Mouse (Mus musculus) testis, adult 2 months (tissue): ENCODE results near the gene Ltf. TPM values are rescaled to one million over a fixed set of nuclear protein-coding genes. Genes with fewer than 3 reads are reported as not detected.

Experiments
- H3K27ac ChIP-seq: fragments of 200-500 bp; 2 replicates; pipeline ENCODE4 v1.5.1; 2012; ENCODE audit warnings: low read depth, low read length; ENCODE audit not compliant: control insufficient read depth, insufficient read depth
- H3K27me3 ChIP-seq: fragments of 200-500 bp; 2 replicates; pipeline ENCODE4 v1.6.1; 2012; ENCODE audit warnings: mild to moderate bottlenecking, low read length, moderate library complexity; ENCODE audit not compliant: control insufficient read depth, insufficient read depth
- H3K36me3 ChIP-seq: fragments of 200-500 bp; 2 replicates; pipeline ENCODE4 v1.6.1; 2012; ENCODE audit warnings: mild to moderate bottlenecking, low read length; ENCODE audit not compliant: control insufficient read depth, insufficient read depth
- H3K4me1 ChIP-seq: fragments of 200-500 bp; 2 replicates; pipeline ENCODE4 v1.6.1; 2012; ENCODE audit warnings: low read length; ENCODE audit not compliant: control insufficient read depth, insufficient read depth
- H3K4me3 ChIP-seq: fragments of 200-500 bp; 2 replicates; pipeline ENCODE4 v1.5.1; 2012; ENCODE audit warnings: low read depth, mild to moderate bottlenecking, low read length, moderate library complexity, mixed read lengths; ENCODE audit not compliant: control insufficient read depth
- CTCF ChIP-seq: fragments of 200-500 bp; IDR thresholded peaks from 2 replicates; pipeline ENCODE4 v1.5.1; 2012; ENCODE audit warnings: low read depth, mild to moderate bottlenecking, inconsistent platforms, low read length, moderate library complexity; ENCODE audit not compliant: control insufficient read depth, insufficient read depth, insufficient replicate concordance
- POLR2A ChIP-seq: fragments of 200-500 bp; IDR thresholded peaks from 2 replicates; pipeline ENCODE4 v1.6.1; 2012; ENCODE audit warnings: low read depth, mild to moderate bottlenecking, inconsistent platforms, low read length, moderate library complexity; ENCODE audit not compliant: control insufficient read depth
- polyA plus RNA-seq: library from polyadenylated mRNA; depleted of rRNA; stranded (reverse); fragments of >200 nt; gene quantifications from 2 replicates; pipeline ENCODE4 v1.2.3, GENCODE M21; 2012

Gene Ltf
- polyA plus RNA-seq, 1 experiment = not detected

DNA sequence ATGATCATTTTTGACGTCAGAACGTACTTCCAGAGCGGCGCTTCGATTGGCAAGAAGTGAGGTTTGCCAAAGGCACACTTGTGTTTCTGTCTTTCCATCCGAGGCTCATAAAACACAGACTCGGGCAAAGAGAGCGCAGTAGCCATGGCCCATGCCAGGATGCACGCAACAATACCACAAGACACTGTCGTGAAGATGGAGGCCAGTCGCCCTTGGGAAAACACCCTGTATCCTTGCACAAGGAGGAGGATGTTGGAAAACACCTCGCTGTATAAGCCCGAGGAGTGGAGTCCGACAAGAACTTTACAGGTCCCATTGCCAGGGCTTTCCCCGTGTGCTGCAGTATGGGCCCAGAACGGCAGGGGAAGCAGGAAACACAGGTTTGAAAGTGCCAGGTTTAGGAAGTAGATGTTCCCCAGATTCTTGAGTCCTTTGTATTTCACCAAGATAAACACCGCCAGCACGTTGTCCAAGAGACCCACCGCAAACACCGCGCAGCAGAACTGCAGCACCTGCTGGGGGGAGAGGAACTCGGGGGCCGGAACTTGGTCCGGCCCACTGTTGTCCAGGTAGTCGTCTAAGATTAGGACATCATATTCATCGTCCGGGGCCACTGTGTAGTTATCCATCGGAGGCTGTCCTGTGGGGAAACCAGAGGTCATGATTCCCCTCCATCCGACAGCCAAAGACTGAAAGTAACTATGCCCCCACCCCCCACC, 36.9 kb downstream of the Ltf start:
- H3K27ac ChIP-seq = no peak overlapping the region
- H3K36me3 ChIP-seq = no peaks in the 10 kb centered on the region
- TF ChIP-seq CTCF (no peak), POLR2A (no peak)
- H3K27me3 ChIP-seq = no peaks in the 10 kb centered on the region; the same call in 1 of the 2 replicates
- peak overlapping the region; percentile 60 for H3K4me3 ChIP-seq
- peaks cover 21% of the 10 kb centered on the region for H3K4me1 ChIP-seq

DNA sequence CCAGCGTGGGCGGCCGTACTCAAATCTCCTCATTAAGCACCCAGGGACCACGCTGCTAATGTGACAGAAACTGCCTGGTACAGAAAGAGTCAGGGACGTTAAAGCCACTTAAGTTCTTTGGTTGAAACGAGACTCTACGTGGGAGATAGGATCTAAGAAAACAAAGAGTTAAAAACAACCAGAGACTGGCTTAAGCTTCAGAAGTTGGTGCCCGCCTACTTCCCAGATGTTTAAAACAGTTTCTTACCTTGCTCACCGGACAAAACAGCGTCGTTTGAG, 37.4 kb downstream of the Ltf start:
- H3K27ac ChIP-seq = 0 out of 2 replicates have a peak overlapping the region, but pooled peaks have one; percentile 26
- peak overlapping the region; percentile 60 for H3K4me3 ChIP-seq
- peaks cover 21% of the 10 kb centered on the region for H3K4me1 ChIP-seq
- H3K36me3 ChIP-seq = no peaks in the 10 kb centered on the region
- no peaks in the 10 kb centered on the region; the same call in 1 of the 2 replicates for H3K27me3 ChIP-seq
- no peak for TF ChIP-seq POLR2A
- TF ChIP-seq CTCF = no peak

DNA sequence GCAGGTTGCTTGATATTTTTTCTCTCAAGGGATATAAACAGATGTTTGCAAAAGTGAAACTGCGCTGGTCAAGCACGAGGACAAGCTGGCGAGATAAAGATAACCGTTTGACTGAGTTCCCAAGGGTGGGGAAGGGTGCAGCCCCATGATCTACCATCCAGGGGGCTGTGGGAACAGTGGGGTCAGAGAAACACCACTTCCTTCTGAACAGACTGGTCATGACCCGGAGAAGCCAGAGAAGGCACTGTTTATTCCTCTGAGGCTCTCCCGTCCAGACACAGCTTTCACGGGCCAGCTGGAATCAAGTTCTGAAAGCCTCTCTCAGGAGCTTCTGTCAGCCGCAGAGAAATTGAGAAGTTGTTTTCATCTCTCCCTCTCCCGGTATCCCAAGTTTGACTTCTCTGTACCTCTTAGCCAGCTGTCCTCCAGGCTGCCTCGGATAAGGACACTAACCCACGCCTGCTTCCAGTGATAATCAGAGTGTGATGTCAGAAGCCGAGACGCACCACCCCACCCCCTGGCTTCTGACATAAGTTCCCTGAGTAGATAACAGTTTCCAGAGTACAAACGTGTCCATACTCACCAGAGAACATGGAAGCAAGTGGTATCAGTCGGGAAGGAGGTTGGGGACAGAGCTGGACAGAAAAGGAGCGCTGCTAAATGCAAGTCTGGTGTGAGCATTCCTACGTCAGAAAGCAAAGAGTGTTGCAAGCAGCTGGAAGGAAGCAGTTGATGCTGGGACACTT, 37.9 kb downstream of the Ltf start, which contains the start of gene Ccrl2:
Ccrl2 (minus strand) TSS at position 722 of the 746 bp plus-strand sequence.
- peak within 1 kb of the TSS; percentile 26; the same call in 1 of the 2 replicates for H3K27ac ChIP-seq
- peak within 1 kb of the TSS; percentile 60 for H3K4me3 ChIP-seq
- H3K4me1 ChIP-seq = peaks cover 21% of the 10 kb centered on the region
- no peaks in the 10 kb centered on the region for H3K36me3 ChIP-seq
- H3K27me3 ChIP-seq = no peaks in the 10 kb centered on the region; the same call in 1 of the 2 replicates
- TF ChIP-seq POLR2A (no peak), CTCF (no peak)

DNA sequence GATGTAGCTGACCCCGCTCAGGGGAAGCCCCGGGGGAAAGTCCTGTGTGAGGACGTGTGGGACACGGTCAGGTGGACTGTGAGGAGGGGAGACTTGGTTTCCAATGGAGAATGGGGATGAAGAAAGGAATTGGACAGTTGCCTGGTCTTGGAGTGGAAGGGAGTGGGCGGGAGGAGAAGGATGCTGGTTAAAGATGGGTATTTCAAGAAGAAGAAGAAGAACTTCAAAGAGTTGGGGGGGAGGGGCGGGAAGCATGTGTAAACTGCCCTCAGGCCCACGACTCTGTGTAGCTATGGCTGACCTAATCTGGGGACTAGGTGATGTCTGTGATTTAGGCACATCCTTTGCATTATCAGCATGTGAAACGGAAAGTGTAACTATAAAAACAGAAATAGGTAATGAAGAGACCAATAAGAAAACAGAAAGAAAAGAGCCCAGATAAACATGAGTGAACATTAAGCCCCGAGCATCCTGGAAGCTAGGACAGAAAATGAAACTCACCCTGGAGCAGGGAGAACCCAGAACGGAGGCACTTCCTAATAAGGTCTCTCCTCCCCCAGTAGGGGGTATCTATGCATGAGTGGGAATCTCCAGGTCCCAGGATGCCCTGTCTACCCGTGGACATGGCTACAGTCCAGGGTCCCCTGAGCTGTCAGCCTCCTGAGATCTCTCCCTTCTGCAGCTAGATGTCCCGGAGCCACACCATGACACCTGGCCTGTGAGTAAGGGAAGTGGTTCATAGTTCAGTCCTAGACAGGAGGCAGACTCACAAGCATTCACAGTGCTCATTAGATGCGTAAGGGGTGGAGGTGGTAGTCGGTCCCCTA, 38.7 kb downstream of the Ltf start:
- Histone ChIP-seq H3K36me3 (no peaks in the 10 kb centered on the region), H3K27ac (no peak overlapping the region), H3K4me3 (no peak overlapping the region), H3K4me1 (peaks cover 21% of the 10 kb centered on the region), H3K27me3 (no peaks in the 10 kb centered on the region; the same call in 1 of the 2 replicates)
- TF ChIP-seq POLR2A = no peak
- TF ChIP-seq CTCF = no peak

DNA sequence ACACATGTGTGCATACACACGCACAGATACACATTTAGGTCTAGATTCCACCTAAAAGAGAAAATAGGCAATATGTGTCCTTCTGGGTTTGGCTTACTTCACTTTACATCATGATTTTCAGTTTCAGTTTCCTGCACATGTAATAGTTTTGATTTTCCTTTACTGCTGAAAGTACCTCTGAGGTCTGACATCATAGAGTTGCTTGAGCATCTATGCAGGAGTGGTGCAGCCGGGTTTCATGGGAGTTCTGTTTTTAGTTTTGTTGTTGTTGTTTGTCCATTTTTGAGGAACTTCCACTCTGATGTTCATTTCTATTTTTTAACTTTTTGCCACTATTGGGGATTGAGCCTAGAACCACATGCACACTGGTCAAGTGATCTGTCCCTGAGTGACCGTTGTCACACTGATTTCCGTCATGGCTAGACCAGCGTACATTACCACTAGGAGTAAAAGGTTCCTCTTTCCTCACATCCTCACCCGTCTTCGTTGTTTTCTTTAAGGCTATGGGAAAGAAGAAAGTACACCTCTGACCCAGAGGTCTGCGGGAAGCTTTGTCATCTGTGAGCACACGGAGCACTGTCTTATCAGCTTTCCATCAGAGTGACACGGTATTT, 40.0 kb downstream of the Ltf start:
- H3K27ac ChIP-seq = no peak overlapping the region
- TF ChIP-seq CTCF = no peak
- no peaks in the 10 kb centered on the region; the same call in 1 of the 2 replicates for H3K27me3 ChIP-seq
- H3K36me3 ChIP-seq = no peaks in the 10 kb centered on the region
- peaks cover 21% of the 10 kb centered on the region for H3K4me1 ChIP-seq
- H3K4me3 ChIP-seq = no peak overlapping the region

DNA sequence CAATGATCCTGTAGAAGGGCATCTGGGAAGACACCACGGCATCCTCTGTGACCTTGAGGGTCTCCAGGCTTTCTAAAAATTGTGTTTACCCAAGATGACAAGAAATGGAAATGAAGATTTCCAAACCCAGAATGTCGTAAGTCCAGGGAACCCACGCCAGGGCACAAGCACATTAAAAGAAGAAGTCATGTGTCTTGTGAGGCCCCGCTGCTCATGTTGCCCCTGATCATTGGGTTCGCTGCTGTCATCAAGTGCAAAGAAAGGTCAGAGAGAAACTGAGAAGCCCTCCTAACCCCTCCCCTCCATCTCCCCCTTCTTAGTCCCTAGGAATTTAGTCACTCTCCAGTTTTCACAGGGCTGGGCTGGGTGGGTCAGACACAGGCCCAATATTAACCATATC, 43.8 kb downstream of the Ltf start:
- Histone ChIP-seq H3K27me3 (no peaks in the 10 kb centered on the region), H3K4me3 (no peak overlapping the region), H3K4me1 (no peaks in the 10 kb centered on the region), H3K27ac (no peak overlapping the region), H3K36me3 (no peaks in the 10 kb centered on the region)
- TF ChIP-seq CTCF = no peak
- no peak for TF ChIP-seq POLR2A
